Mouse (Mus musculus): ENCODE data around the gene Gm38394.

DNA sequence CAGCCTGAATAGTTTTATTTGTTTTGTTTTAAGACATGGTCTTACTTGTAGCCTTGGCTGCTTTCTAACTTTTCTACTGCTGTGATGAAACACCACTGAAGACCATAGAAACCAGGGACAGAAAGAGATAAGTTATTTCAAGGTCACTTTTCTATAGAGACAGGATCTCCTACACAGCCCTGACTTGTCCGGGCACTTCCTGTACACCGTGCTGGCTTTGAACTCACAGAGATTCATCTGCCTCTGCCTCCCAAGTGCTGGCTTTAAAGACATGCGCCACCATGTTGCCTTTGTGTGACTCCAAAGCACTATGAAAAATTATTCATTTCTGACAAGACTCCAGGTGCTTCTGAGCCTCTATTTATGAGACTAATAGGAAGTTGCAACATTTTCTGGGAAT lies 10.1 kb upstream of the Gm38394 start:
- TF ChIP-seq POLR2A (IDR thresholded peaks at IDR 0.05; ENCODE audit: extremely low read depth, insufficient read depth, low read length) = no peak
- TF ChIP-seq CTCF (IDR thresholded peaks at IDR 0.05; ENCODE audit: extremely low read depth, insufficient read depth, low read length) = no peak

All from cortical plate, adult 2 months (tissue).